Mouse (Mus musculus) embryonic fibroblast, embryonic 13.5 days (primary cell): ENCODE data around the gene Actl11.

Source experiments
- CTCF ChIP-seq: IDR thresholded peaks from 2 replicates; pipeline ENCODE4 v1.5.1; 2011; ENCODE audit warnings: mild to moderate bottlenecking, control low read depth, low read length, moderate library complexity, borderline replicate concordance; ENCODE audit not compliant: insufficient read depth
- POLR2A ChIP-seq: IDR thresholded peaks from 2 replicates; pipeline ENCODE4 v1.6.1; 2011; ENCODE audit warnings: low read depth, mild to moderate bottlenecking, control low read depth, low read length, moderate library complexity

- TF ChIP-seq CTCF (no peak), POLR2A (no peak)
These were observed 21.6 kb downstream of the Actl11 start, which contains the start of gene Traip for GRCm38 (mm10) chr9:107949922-107950235.
